Mouse (Mus musculus) heart, adult 2 months (tissue): ENCODE results near the gene Wnt8b.

Source experiments
- CTCF ChIP-seq: fragments of 200-600 bp; IDR thresholded peaks from 2 replicates; pipeline ENCODE4 v1.8.1; 2022; ENCODE audit warnings: antibody characterized with exemption, mild to moderate bottlenecking, moderate library complexity
- EP300 ChIP-seq: fragments of 200-500 bp; IDR thresholded peaks from 2 replicates; pipeline ENCODE4 v1.6.1; 2011; ENCODE audit warnings: low read depth, low read length, control low read depth; ENCODE audit not compliant: insufficient read depth
- POLR2A ChIP-seq: fragments of 200-500 bp; IDR thresholded peaks from 2 replicates; pipeline ENCODE4 v1.6.1; 2011; ENCODE audit warnings: mild to moderate bottlenecking, low read depth, low read length, control low read depth; ENCODE audit not compliant: insufficient read depth

DNA sequence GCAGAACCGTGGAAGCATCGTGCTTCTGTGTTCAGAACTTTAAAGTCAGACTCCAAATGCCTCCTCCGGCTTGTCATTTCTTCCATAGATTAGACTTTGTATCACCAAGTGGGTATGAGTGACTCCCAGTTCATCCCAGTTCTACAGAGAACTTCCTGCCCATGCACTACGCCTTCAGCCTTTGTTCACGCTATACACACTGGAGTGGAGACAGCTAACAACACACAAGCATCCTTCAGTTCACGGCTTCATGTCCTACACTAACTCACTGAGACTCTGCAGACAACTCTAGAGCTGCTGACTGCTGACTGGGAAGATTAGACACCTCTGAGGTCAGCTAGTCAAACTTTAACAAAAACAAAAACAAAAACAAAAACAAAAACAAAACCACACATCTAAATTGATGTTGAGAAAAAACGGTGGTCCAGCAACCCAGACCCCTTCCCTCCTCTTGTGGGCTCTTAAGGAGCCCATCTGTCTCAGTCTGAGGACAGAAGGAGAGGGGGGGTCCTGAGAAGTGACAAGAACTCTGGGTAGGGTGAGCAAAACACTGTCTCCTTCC is 20.7 kb downstream of the Wnt8b start:
- TF ChIP-seq CTCF, result no peak
- TF ChIP-seq POLR2A, result no peak
- no peak for TF ChIP-seq EP300
